Mouse (Mus musculus) erythroblast, embryonic 14.5 days (primary cell): ENCODE data around the gene Tfeb. TPM values are rescaled to one million over a fixed set of nuclear protein-coding genes. Genes with fewer than 3 reads are reported as not detected.

Source experiments
- H3K27me3 ChIP-seq: 2 replicates; pipeline ENCODE4 v1.6.1; 2012; ENCODE audit warnings: inconsistent platforms; ENCODE audit not compliant: control insufficient read depth
- H3K36me3 ChIP-seq: 2 replicates; pipeline ENCODE4 v1.6.1; 2012; ENCODE audit warnings: mild to moderate bottlenecking, inconsistent platforms; ENCODE audit not compliant: control insufficient read depth
- H3K4me1 ChIP-seq: 2 replicates; pipeline ENCODE4 v1.6.1; 2012; ENCODE audit warnings: inconsistent platforms; ENCODE audit not compliant: control insufficient read depth
- H3K4me3 ChIP-seq: replicated peaks from 2 replicates; pipeline ENCODE3; 2012; ENCODE audit warnings: moderate library complexity, mild to moderate bottlenecking, inconsistent platforms
- H3K9me3 ChIP-seq: 2 replicates; pipeline ENCODE4 v1.6.1; 2012; ENCODE audit warnings: low read length, inconsistent platforms, mixed read lengths; ENCODE audit not compliant: control insufficient read depth
- GATA1 ChIP-seq: IDR thresholded peaks from 2 replicates; pipeline ENCODE4 v1.6.1; 2012; ENCODE audit warnings: low read length, inconsistent platforms, mixed read lengths
- TAL1 ChIP-seq: IDR thresholded peaks from 3 replicates; pipeline ENCODE4 v1.6.1; 2012; ENCODE audit warnings: low read length, inconsistent platforms, mixed read lengths
- polyA plus RNA-seq: library from polyadenylated mRNA; stranded (reverse); fragments of >175 nt; gene quantifications from 2 replicates; pipeline ENCODE4 v1.2.3, GENCODE M21; 2012

Tfeb gene
- polyA plus RNA-seq, 1 experiment: 1.5 TPM

- TF ChIP-seq GATA1 (no peak), TAL1 (no peak)
- Histone ChIP-seq H3K4me3 (no peak overlapping the region), H3K9me3 (no peaks in the 10 kb centered on the region), H3K36me3 (no peaks in the 10 kb centered on the region), H3K4me1 (peaks cover 31% of the 10 kb centered on the region), H3K27me3 (peaks cover 3% of the 10 kb centered on the region; the same call in 1 of the 2 replicates)
Observed at GRCm38 (mm10) chr17:47769389-47770299, 32.8 kb downstream of the Tfeb start.

- TF ChIP-seq TAL1 (no peak), GATA1 (no peak)
- Histone ChIP-seq H3K9me3 (no peaks in the 10 kb centered on the region), H3K4me1 (peaks cover 22% of the 10 kb centered on the region), H3K36me3 (no peaks in the 10 kb centered on the region), H3K27me3 (no peaks in the 10 kb centered on the region), H3K4me3 (no peak overlapping the region)
Observed at GRCm38 (mm10) chr17:47773604-47774003, 36.8 kb downstream of the Tfeb start.

- TF ChIP-seq GATA1 (no peak), TAL1 (no peak)
- Histone ChIP-seq H3K4me1 (peaks cover 14% of the 10 kb centered on the region), H3K9me3 (no peaks in the 10 kb centered on the region), H3K36me3 (no peaks in the 10 kb centered on the region), H3K4me3 (no peak overlapping the region), H3K27me3 (no peaks in the 10 kb centered on the region)
Observed at GRCm38 (mm10) chr17:47777141-47777540, 40.3 kb downstream of the Tfeb start.

GRCm38 (mm10) chr17:47780470-47780869, 43.6 kb downstream of the Tfeb start:
- peaks cover 14% of the 10 kb centered on the region for H3K4me1 ChIP-seq
- H3K27me3 ChIP-seq: no peaks in the 10 kb centered on the region
- H3K36me3 ChIP-seq: no peaks in the 10 kb centered on the region
- H3K4me3 ChIP-seq: no peak overlapping the region
- no peak for TF ChIP-seq TAL1
- TF ChIP-seq GATA1: no peak
- no peaks in the 10 kb centered on the region for H3K9me3 ChIP-seq

GRCm38 (mm10) chr17:47782486-47782885, 45.7 kb downstream of the Tfeb start:
- TF ChIP-seq TAL1 (no peak), GATA1 (no peak)
- H3K27me3 ChIP-seq: no peaks in the 10 kb centered on the region
- H3K4me3 ChIP-seq: no peak overlapping the region
- no peaks in the 10 kb centered on the region for H3K36me3 ChIP-seq
- no peaks in the 10 kb centered on the region for H3K9me3 ChIP-seq
- H3K4me1 ChIP-seq: peaks cover 1% of the 10 kb centered on the region

DNA sequence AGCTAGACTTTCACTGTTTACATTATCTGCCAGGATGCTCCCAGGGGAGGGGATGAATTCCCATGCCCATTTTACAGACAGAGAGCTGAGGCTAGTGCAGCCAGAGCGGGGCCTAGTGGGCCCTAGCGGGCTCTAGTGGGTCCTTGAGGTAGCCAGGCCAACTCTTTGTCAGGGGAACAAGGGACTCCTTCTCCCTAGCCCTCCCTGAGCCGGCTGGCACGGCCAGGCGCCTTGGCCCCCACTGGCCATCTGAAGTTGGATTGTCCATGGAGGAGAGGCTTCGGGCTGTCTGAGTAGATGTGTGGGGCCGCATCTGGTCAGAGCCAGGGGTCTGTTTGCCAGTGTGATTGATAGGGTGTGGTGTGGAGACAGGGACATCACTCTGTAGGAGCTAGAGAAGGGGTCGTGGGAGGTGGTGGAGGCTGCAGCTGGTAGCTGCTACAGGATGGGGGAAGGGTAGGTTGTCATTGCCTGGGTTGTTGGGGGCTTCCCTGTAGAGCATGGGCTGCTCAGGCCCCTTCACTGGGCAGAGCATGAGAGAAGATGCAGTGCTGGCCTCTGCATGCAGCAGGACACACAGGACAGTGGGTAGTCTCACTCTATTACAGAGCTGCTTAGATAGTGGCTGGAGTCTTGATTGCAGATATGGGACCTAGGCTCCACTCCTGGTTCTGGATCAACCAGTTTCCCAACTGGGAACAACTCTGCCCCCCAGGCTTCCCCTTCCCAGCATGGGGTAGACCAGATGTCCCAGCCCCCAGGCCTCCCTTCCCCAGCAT, 46.8 kb downstream of the Tfeb start:
- no peak for TF ChIP-seq TAL1
- TF ChIP-seq GATA1: no peak
- Histone ChIP-seq H3K4me1 (no peaks in the 10 kb centered on the region), H3K27me3 (no peaks in the 10 kb centered on the region), H3K36me3 (no peaks in the 10 kb centered on the region), H3K9me3 (no peaks in the 10 kb centered on the region), H3K4me3 (no peak overlapping the region)

GRCm38 (mm10) chr17:47784411-47784810, 47.6 kb downstream of the Tfeb start:
- no peaks in the 10 kb centered on the region for H3K4me1 ChIP-seq
- H3K36me3 ChIP-seq: no peaks in the 10 kb centered on the region
- no peak overlapping the region for H3K4me3 ChIP-seq
- TF ChIP-seq GATA1 (no peak), TAL1 (no peak)
- H3K9me3 ChIP-seq: no peaks in the 10 kb centered on the region
- H3K27me3 ChIP-seq: no peaks in the 10 kb centered on the region

DNA sequence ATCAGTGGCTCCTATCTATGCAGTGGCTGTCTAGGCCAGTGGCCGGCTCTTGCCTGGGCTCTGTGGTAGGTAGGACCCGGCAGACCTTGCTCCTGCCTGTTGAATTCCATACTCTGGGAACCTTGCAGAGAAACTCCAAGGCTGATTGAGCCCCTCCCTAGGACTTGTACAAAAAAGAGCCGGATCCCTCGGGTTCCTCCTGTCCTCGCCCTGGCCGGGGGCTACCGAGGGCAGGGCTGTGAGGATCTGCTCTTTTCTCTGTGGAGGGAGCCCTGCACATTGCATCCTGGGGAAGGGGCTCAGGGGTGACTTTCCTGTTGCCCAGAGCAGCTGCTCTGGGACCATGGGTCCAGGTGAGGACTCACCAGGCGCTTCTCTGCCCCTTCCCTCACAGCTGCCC, 50.8 kb downstream of the Tfeb start:
- Histone ChIP-seq H3K4me1 (peaks cover 2% of the 10 kb centered on the region; the same call in 1 of the 2 replicates), H3K9me3 (no peaks in the 10 kb centered on the region), H3K36me3 (peaks cover 4% of the 10 kb centered on the region; the same call in 1 of the 2 replicates), H3K27me3 (no peaks in the 10 kb centered on the region), H3K4me3 (no peak overlapping the region)
- no peak for TF ChIP-seq TAL1
- TF ChIP-seq GATA1: no peak

DNA sequence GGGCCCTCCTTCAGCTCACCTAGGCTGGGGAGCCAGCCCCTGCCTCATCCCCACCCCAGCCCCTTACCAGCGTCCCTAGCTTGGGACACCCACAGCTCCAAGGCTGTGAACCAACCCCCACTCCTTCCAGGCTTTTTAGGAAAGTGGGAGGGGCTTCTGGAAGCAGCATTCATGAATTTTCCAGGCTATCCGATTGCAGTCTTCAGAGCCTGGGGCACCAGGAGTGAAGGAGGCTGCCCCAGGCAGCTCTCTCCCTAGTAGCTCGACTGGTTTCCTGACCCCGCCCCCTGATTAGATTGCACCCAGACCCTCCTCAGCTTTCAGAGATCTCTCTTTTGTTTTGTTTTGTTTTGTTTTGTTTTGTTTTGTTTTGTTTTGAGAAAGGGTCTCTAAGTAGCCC, 51.5 kb downstream of the Tfeb start:
- Histone ChIP-seq H3K9me3 (no peaks in the 10 kb centered on the region), H3K4me3 (no peak overlapping the region), H3K4me1 (peaks cover 2% of the 10 kb centered on the region; the same call in 1 of the 2 replicates), H3K27me3 (no peaks in the 10 kb centered on the region), H3K36me3 (peaks cover 4% of the 10 kb centered on the region; the same call in 1 of the 2 replicates)
- TF ChIP-seq GATA1 (no peak), TAL1 (no peak)
